Mouse (Mus musculus) urinary bladder, postnatal 14 days (tissue): Measurements from ENCODE around the gene Acbd7.

Experiments
- DNase-seq: peaks from one replicate; pipeline ENCODE4 v3.0.0; 2021; ENCODE audit warnings: low spot score

The Acbd7 gene

GRCm38 (mm10) chr2:3335611-3336301 lies at the start of gene Acbd7:
Gene Acbd7 (plus strand): TSS chr2:3336168.
- DNase-seq = peak; percentile 66

GRCm38 (mm10) chr2:3286243-3286642 lies 49.7 kb upstream of the Acbd7 start:
- DNase-seq = no peak

GRCm38 (mm10) chr2:3289581-3289980 lies 46.4 kb upstream of the Acbd7 start:
- no peak for DNase-seq

DNA sequence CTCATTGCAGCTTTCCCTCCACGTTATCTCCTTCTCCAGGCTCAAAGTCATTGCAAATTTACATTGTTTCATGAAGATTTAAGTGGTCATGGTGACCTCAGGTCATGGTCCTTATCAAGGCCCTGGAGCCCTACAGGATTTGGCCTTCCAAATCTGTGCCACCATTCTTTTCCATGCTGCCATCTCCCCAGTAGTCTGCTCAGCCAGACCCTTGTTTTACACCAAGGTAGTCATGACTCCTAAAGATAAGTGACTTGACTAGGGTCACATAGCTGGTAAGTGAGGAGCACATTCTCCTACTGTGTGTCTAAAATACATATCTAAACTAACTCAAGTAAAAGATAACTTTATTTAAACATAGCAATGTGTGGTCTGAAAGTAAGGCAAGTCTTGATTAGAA lies 43.8 kb upstream of the Acbd7 start:
- DNase-seq = no peak

DNA sequence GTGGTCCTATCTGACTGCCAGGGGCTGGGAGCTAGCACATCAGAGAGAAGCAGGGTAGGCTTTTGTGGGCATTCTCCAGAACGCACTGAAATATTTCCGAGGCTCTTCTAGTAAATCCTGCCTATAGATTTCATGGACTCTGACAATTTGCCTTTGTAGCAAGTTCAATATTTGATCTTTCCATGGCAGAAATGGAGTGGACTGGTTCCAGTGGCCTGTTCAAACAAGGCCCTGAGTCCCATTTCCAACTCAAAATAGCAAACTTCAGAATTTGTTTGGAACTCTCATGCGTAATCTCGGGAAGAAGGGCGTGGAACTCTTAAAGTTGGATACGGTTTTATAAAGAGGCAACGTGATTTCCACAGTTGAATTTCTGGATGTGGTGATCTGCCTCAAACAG lies 40.1 kb upstream of the Acbd7 start:
- no peak for DNase-seq

- peak; percentile 56 for DNase-seq
These were observed 30.4 kb upstream of the Acbd7 start for GRCm38 (mm10) chr2:3305426-3306025.

DNA sequence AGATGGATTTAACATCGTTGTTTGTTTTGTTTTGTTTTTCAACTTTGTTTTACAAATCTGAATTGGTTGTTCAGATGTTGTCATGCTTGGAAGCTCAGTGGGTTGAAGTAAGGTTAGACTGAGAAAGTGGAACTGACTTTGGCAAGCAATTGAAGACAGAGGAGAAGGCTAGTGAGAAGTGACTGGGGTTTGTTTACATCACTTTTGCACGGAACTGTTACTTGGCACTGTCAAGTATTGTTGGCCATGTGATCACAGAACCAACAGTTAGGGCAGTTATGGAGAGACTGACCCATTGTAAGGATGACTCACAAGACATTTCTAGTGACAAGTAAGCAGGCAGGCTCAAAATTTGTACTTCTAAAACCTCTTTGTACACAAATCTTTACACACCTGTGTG lies 12.8 kb upstream of the Acbd7 start:
- DNase-seq = no peak

DNA sequence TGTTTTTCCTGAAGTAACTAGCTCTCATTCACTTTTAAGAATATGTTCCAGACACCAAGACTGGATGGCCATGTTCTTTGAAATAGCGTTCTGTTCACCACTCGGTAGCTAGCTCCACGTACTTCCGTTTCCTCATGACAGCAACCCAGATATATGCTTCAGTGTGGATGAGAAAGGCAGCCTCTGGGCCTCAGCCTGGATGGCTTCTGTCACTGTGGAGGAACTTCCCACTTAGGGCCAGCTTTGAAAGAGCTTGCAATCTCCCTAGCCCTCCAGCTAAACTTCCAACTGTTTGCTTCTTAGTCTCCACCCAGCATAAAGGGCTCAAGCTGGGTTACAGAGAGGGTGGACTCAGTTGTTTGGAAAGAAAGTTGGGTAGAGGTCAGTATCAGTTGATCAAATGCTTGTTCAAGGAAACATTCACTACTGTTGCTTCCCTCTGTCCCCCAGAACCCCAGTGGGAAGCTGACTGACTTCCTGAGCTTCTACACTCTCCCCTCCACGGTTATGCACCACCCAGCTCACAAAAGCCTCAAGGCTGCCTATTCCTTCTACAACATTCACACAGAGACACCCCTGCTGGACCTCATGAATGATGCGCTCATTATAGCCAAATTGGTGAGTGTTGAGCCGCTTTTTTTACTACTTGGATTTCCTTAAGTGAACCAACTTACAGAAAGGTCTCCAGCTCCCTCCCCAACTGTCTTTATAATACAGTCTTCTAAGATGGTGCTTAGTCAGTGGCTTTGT lies 11.4 kb upstream of the Acbd7 start:
- no peak for DNase-seq

GRCm38 (mm10) chr2:3326547-3326946 lies 9.4 kb upstream of the Acbd7 start:
- no peak for DNase-seq

- peak; percentile 68 for DNase-seq
These were observed 8.6 kb upstream of the Acbd7 start for GRCm38 (mm10) chr2:3327351-3327750.

- DNase-seq = no peak
These were observed 4.8 kb upstream of the Acbd7 start for GRCm38 (mm10) chr2:3331071-3331703.

DNA sequence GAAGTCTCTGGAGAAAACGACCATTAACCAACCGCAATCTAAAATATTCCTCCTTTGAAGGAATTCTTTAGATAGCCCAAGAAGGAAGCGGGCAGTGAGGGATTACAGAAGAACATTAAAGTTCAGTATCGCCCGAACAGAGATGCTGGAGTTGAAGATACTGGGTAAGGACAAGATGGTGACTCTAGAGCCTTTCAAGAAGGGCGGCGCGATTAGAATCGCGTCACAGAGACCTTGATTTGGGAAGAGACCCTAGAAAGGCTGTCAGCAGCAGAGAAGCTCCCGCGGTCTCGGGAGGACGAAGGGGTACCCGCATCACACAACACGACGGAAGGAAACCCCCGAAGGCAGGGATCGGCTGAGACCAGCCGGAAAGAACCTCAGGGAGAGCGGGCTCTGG lies 3.9 kb upstream of the Acbd7 start:
- no peak for DNase-seq

GRCm38 (mm10) chr2:3332484-3333242 lies 3.3 kb upstream of the Acbd7 start, which contains the start of gene Rpp38:
Gene Rpp38 (minus strand): TSS chr2:3332643.
- peak; percentile 98 for DNase-seq

DNA sequence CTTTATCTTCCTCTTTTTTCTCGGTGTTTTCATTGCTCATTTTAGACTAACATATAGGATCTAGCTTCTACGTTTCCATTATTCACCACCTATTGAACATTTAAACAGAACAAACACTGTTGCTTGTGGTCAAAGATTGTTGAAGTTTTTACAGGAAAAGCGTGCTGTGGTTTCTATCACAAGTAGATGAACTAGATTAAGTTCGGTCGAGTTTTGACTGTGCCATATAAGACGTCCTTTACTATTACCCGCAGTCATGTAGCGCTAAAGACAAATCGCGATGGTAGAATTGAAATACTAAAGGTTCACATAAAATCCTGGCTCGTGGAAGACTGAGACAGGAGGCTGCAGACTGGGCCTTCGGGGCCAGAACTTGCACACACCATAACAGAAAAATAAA lies 2.2 kb upstream of the Acbd7 start:
- no peak for DNase-seq

- no peak for DNase-seq
These were observed 12.5 kb downstream of the Acbd7 start for GRCm38 (mm10) chr2:3348422-3348821.

DNA sequence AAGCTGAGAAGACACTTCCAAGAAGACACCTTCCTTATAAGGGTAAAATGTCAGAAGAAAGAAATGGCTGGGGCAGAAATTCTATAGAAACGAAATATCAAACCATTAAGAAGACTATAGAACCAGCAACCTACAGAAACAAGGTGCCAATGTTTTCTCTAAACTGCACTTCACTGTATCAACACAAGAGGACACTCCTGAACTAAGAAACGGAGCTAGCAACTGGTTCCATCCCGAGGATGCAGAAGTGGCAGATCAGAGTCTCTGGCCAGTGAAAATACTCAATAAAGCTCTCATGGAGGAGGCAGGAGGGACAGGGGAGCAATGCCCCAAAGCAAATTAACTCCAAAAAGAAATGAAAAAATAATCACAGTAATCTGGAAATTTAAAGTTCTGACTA lies 13.0 kb downstream of the Acbd7 start:
- no peak for DNase-seq

DNA sequence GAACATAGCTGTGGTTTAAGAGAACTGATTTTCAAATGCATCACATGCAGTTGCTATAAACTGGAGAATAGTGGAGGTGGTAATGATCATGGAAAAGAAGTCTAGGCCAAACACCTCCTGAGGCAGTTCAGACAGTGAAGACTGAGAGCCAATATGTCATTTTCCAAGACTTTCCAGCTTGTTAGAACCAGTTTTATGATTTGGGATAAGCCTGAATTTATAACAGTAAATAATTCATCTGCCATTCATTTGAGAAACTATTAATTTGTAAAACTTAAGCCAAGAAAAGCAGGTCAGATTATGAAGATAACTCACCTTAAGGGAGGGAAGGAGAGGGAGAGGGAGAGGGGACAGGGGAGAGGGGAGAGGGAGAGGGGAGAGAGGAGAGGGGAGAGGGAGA lies 17.2 kb downstream of the Acbd7 start:
- no peak for DNase-seq

- DNase-seq = no peak
These were observed 19.8 kb downstream of the Acbd7 start for GRCm38 (mm10) chr2:3355793-3356192.

DNA sequence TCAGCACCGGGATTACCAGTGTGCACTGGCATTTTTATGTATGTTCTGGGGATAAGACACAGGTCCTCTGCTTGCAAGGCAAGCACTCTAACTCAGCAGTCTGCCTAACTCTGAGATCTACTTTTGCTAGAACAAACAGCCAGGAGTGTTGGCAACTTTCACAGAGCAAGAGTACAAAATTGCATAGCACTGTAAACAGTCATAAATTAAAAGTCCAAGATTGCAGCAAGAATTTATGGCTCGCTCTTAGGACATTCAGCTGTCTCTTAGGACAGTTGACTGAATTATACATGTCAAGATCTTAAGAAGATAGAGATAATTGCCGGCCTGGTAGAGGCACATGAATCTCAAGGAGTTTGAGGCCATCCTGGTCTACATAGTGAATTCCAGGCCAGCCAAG lies 20.3 kb downstream of the Acbd7 start:
- DNase-seq = no peak

GRCm38 (mm10) chr2:3357887-3358286 lies 21.9 kb downstream of the Acbd7 start:
- no peak for DNase-seq

- no peak for DNase-seq
These were observed 25.1 kb downstream of the Acbd7 start for GRCm38 (mm10) chr2:3361067-3361466.

DNA sequence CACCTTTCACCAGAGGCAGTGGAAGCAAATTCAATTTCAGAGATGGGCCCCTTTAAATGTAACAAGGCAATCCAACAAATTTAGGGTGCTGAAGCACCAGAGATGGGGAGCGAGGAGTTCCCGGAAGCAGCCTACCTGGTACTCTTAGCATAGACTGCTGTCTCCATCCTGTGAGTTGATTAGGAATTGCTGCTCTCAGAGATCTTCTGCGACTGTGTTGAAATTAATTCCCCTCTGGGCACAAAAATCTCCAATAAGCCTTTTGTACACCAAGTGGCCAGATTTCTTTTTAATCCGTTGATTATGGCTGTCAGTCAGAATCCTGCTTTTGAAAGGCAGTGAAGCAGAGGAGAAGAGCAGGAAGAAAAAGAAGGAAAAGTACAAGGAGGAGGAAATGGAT lies 29.2 kb downstream of the Acbd7 start:
- no peak for DNase-seq
